Mouse (Mus musculus) lung, embryonic 15.5 days (tissue): ENCODE measurements around the gene Serbp1. TPM values are rescaled to one million over a fixed set of nuclear protein-coding genes. Genes with fewer than 3 reads are reported as not detected.

ENCODE experiments used
- ATAC-seq: fragments of 200-750 bp; cut with Nextera tagmentation; 2 replicates; pipeline ENCODE4 v1.8.0; 2017; ENCODE audit warnings: moderate number of reproducible peaks, borderline replicate concordance; ENCODE audit not compliant: low FRiP score, low TSS enrichment; ENCODE audit errors: extremely low read depth
- H3K27ac ChIP-seq: fragments of 300-500 bp; sonication (generic); 2 replicates; pipeline ENCODE4 v1.5.1; 2015; ENCODE audit warnings: moderate library complexity, mild to moderate bottlenecking, inconsistent platforms
- H3K27me3 ChIP-seq: fragments of 300-500 bp; sonication (generic); 2 replicates; pipeline ENCODE4 v1.6.1; 2015; ENCODE audit warnings: inconsistent platforms
- H3K36me3 ChIP-seq: fragments of 300-500 bp; sonication (generic); 2 replicates; pipeline ENCODE4 v1.6.1; 2015; ENCODE audit warnings: inconsistent platforms
- H3K4me1 ChIP-seq: fragments of 300-500 bp; sonication (generic); 2 replicates; pipeline ENCODE4 v1.6.1; 2015; ENCODE audit warnings: inconsistent platforms
- H3K4me2 ChIP-seq: fragments of 300-500 bp; sonication (generic); 2 replicates; pipeline ENCODE4 v1.6.1; 2015; ENCODE audit warnings: inconsistent platforms, mild to moderate bottlenecking, moderate library complexity
- H3K4me3 ChIP-seq: fragments of 300-500 bp; sonication (generic); 2 replicates; pipeline ENCODE4 v1.5.1; 2015; ENCODE audit warnings: mild to moderate bottlenecking, inconsistent platforms
- H3K9ac ChIP-seq: fragments of 300-500 bp; sonication (generic); 2 replicates; pipeline ENCODE4 v1.6.1; 2015; ENCODE audit warnings: inconsistent platforms
- H3K9me3 ChIP-seq: fragments of 300-500 bp; sonication (generic); 2 replicates; pipeline ENCODE4 v1.6.1; 2016; ENCODE audit warnings: inconsistent platforms
- WGBS: fragments of 180-500 bp; shearing (Covaris S2); methylation state at CpG from one replicate; pipeline ENCODE4 v1.1.7; 2015; 5-methylcytosine and 5-hydroxymethylcytosine counted together
- polyA plus RNA-seq: library from polyadenylated mRNA; unstranded; fragments of >200 nt; fragmentation: Nextera tagmentation; extraction: Ambion mirVana; gene quantifications from 2 replicates; pipeline ENCODE4 v1.2.1, GENCODE M21; 2015

Serbp1 gene
- polyA plus RNA-seq, 1 experiment from 2014 or later, result 374 TPM

- 0 out of 2 replicates have a peak, but pooled peaks cover 8% of the 10 kb centered on the region for H3K4me1 ChIP-seq
- no peak overlapping the region for H3K27ac ChIP-seq
- no peaks in the 10 kb centered on the region for H3K9me3 ChIP-seq
- H3K4me3 ChIP-seq, result peak overlapping the region; percentile 91
- H3K27me3 ChIP-seq, result no peaks in the 10 kb centered on the region
- peak overlapping the region; percentile 65 for H3K4me2 ChIP-seq
- H3K36me3 ChIP-seq, result peaks cover 21% of the 10 kb centered on the region
- H3K9ac ChIP-seq, result no peak overlapping the region; the same call in 1 of the 2 replicates
- WGBS, result 19% methylated on average over 2 of the region's 2 CpGs
- ATAC-seq, result no peak
Measured at GRCm38 (mm10) chr6:67269459-67269858, 31.5 kb downstream of the Serbp1 start.

- no peaks in the 10 kb centered on the region for H3K27me3 ChIP-seq
- H3K36me3 ChIP-seq, result peaks cover 58% of the 10 kb centered on the region
- H3K4me2 ChIP-seq, result no peak overlapping the region
- ATAC-seq, result no peak
- H3K9me3 ChIP-seq, result no peaks in the 10 kb centered on the region
- H3K9ac ChIP-seq, result no peak overlapping the region
- 81% methylated on average over 5 of the region's 5 CpGs for WGBS
- H3K27ac ChIP-seq, result no peak overlapping the region
- H3K4me3 ChIP-seq, result no peak overlapping the region
- H3K4me1 ChIP-seq, result no peaks in the 10 kb centered on the region
Measured at GRCm38 (mm10) chr6:67277944-67278343, 40.0 kb downstream of the Serbp1 start.

- Histone ChIP-seq H3K4me3 (no peak overlapping the region), H3K9ac (no peak overlapping the region), H3K36me3 (peaks cover 50% of the 10 kb centered on the region), H3K9me3 (no peaks in the 10 kb centered on the region), H3K4me2 (no peak overlapping the region), H3K4me1 (no peaks in the 10 kb centered on the region), H3K27me3 (no peaks in the 10 kb centered on the region), H3K27ac (no peak overlapping the region)
- ATAC-seq, result no peak
- WGBS, result 84% methylated on average over 9 of the region's 9 CpGs
Measured at GRCm38 (mm10) chr6:67281614-67282197, 43.7 kb downstream of the Serbp1 start.

GRCm38 (mm10) chr6:67282897-67283296 lies 44.9 kb downstream of the Serbp1 start:
- Histone ChIP-seq H3K9ac (no peak overlapping the region), H3K4me1 (no peaks in the 10 kb centered on the region), H3K9me3 (no peaks in the 10 kb centered on the region), H3K4me3 (no peak overlapping the region), H3K4me2 (no peak overlapping the region), H3K27me3 (no peaks in the 10 kb centered on the region), H3K27ac (no peak overlapping the region), H3K36me3 (peaks cover 47% of the 10 kb centered on the region)
- ATAC-seq, result no peak
- 80% methylated on average over 1 of the region's 1 CpGs for WGBS

- ATAC-seq, result no peak
- 80% methylated on average over 5 of the region's 5 CpGs for WGBS
- no peaks in the 10 kb centered on the region for H3K4me1 ChIP-seq
- H3K9ac ChIP-seq, result no peak overlapping the region
- H3K36me3 ChIP-seq, result peaks cover 10% of the 10 kb centered on the region
- H3K9me3 ChIP-seq, result no peaks in the 10 kb centered on the region
- H3K27ac ChIP-seq, result no peak overlapping the region
- H3K4me2 ChIP-seq, result no peak overlapping the region
- no peaks in the 10 kb centered on the region for H3K27me3 ChIP-seq
- no peak overlapping the region for H3K4me3 ChIP-seq
Measured at GRCm38 (mm10) chr6:67292042-67292623, 54.2 kb downstream of the Serbp1 start.

GRCm38 (mm10) chr6:67296126-67296525 lies 58.1 kb downstream of the Serbp1 start:
- no peak overlapping the region for H3K27ac ChIP-seq
- H3K4me3 ChIP-seq, result no peak overlapping the region
- H3K4me2 ChIP-seq, result no peak overlapping the region
- no peak overlapping the region for H3K9ac ChIP-seq
- 44% methylated on average over 5 of the region's 5 CpGs for WGBS
- H3K4me1 ChIP-seq, result no peaks in the 10 kb centered on the region
- no peak for ATAC-seq
- H3K36me3 ChIP-seq, result no peaks in the 10 kb centered on the region
- no peaks in the 10 kb centered on the region for H3K27me3 ChIP-seq
- no peaks in the 10 kb centered on the region for H3K9me3 ChIP-seq

GRCm38 (mm10) chr6:67298742-67299141 lies 60.8 kb downstream of the Serbp1 start:
- 69% methylated on average over 5 of the region's 5 CpGs for WGBS
- H3K27me3 ChIP-seq, result no peaks in the 10 kb centered on the region
- H3K4me1 ChIP-seq, result no peaks in the 10 kb centered on the region
- H3K36me3 ChIP-seq, result no peaks in the 10 kb centered on the region
- ATAC-seq, result no peak
- no peak overlapping the region for H3K9ac ChIP-seq
- no peak overlapping the region for H3K4me2 ChIP-seq
- H3K9me3 ChIP-seq, result no peaks in the 10 kb centered on the region
- H3K27ac ChIP-seq, result no peak overlapping the region
- no peak overlapping the region for H3K4me3 ChIP-seq

- ATAC-seq, result no peak
- WGBS, result 41% methylated on average over 4 of the region's 4 CpGs
- H3K4me1 ChIP-seq, result no peaks in the 10 kb centered on the region
- H3K9ac ChIP-seq, result no peak overlapping the region
- no peak overlapping the region for H3K27ac ChIP-seq
- H3K36me3 ChIP-seq, result no peaks in the 10 kb centered on the region
- H3K4me3 ChIP-seq, result no peak overlapping the region
- H3K27me3 ChIP-seq, result no peaks in the 10 kb centered on the region
- H3K9me3 ChIP-seq, result no peaks in the 10 kb centered on the region
- H3K4me2 ChIP-seq, result no peak overlapping the region
Measured at GRCm38 (mm10) chr6:67300300-67300699, 62.3 kb downstream of the Serbp1 start.

- no peak overlapping the region for H3K9ac ChIP-seq
- no peaks in the 10 kb centered on the region for H3K9me3 ChIP-seq
- 30% methylated on average over 6 of the region's 6 CpGs for WGBS
- no peak overlapping the region for H3K4me2 ChIP-seq
- H3K36me3 ChIP-seq, result no peaks in the 10 kb centered on the region
- no peak overlapping the region for H3K27ac ChIP-seq
- no peaks in the 10 kb centered on the region for H3K27me3 ChIP-seq
- 0 out of 2 replicates have a peak, but pooled peaks have one; percentile 23 for ATAC-seq
- H3K4me3 ChIP-seq, result no peak overlapping the region
- H3K4me1 ChIP-seq, result no peaks in the 10 kb centered on the region
Measured at GRCm38 (mm10) chr6:67300710-67301163, 62.8 kb downstream of the Serbp1 start.

- Histone ChIP-seq H3K27ac (no peak overlapping the region), H3K4me1 (no peaks in the 10 kb centered on the region), H3K9me3 (no peaks in the 10 kb centered on the region), H3K4me3 (no peak overlapping the region), H3K27me3 (no peaks in the 10 kb centered on the region), H3K36me3 (no peaks in the 10 kb centered on the region), H3K9ac (no peak overlapping the region), H3K4me2 (no peak overlapping the region)
- ATAC-seq, result no peak
- 84% methylated on average over 3 of the region's 3 CpGs for WGBS
Measured at GRCm38 (mm10) chr6:67301230-67301629, 63.3 kb downstream of the Serbp1 start.

GRCm38 (mm10) chr6:67302471-67302870 lies 64.5 kb downstream of the Serbp1 start:
- no peaks in the 10 kb centered on the region for H3K27me3 ChIP-seq
- no peak overlapping the region for H3K9ac ChIP-seq
- H3K4me2 ChIP-seq, result no peak overlapping the region
- H3K36me3 ChIP-seq, result no peaks in the 10 kb centered on the region
- H3K4me1 ChIP-seq, result no peaks in the 10 kb centered on the region
- H3K27ac ChIP-seq, result no peak overlapping the region
- H3K4me3 ChIP-seq, result no peak overlapping the region
- no peaks in the 10 kb centered on the region for H3K9me3 ChIP-seq
- 65% methylated on average over 4 of the region's 4 CpGs for WGBS
- no peak for ATAC-seq

GRCm38 (mm10) chr6:67303210-67303609 lies 65.2 kb downstream of the Serbp1 start:
- Histone ChIP-seq H3K9me3 (no peaks in the 10 kb centered on the region), H3K4me3 (no peak overlapping the region), H3K4me1 (no peaks in the 10 kb centered on the region), H3K36me3 (no peaks in the 10 kb centered on the region), H3K27me3 (no peaks in the 10 kb centered on the region), H3K27ac (no peak overlapping the region), H3K4me2 (no peak overlapping the region), H3K9ac (no peak overlapping the region)
- 55% methylated on average over 10 of the region's 10 CpGs for WGBS
- no peak for ATAC-seq
